Mouse (Mus musculus): ENCODE results near the gene Gpc1. TPM values are rescaled to one million over a fixed set of nuclear protein-coding genes. Genes with fewer than 3 reads are reported as not detected.

Gpc1 gene
- polyA plus RNA-seq, 1 experiment from 2014 or later: 38.7 TPM

DNA sequence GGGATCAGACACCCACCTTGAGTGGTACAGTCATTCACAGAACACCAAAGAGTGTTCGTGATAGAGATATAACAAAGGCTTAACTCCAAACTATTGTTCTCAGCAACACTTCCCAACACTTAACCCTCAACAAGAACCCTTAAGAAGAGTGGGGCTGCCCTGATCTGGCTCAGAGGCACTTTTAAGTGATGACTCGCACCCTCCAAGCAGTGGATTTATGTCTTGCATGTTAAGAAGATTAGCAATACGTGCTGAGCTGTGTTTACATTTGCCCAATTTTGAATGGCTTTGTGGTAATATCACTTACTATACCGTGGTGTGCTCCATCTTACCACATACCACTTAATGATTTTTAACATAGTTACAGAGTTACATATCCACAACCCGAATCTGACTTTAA lies 26.3 kb upstream of the Gpc1 start:
- Histone ChIP-seq H3K9me3 (replicated peaks; ENCODE audit: low read length) (no peaks in the 10 kb centered on the region; the same call in 1 of the 2 replicates), H3K4me3 (replicated peaks; ENCODE audit: low read depth, low read length) (no peak overlapping the region), H3K27me3 (ENCODE audit: insufficient read depth, low read length) (no peaks in the 10 kb centered on the region), H3K36me3 (ENCODE audit: insufficient read depth, low read length) (no peaks in the 10 kb centered on the region), H3K4me2 (ENCODE audit: low read length) (no peak overlapping the region), H3K9ac (ENCODE audit: low read depth, low read length) (no peak overlapping the region), H3K27ac (no peak overlapping the region), H3K4me1 (replicated peaks; ENCODE audit: insufficient read depth, low read length) (no peaks in the 10 kb centered on the region)
- no peak for TF ChIP-seq CTCF (IDR thresholded peaks at IDR 0.05; ENCODE audit: low read depth)
- WGBS: 70% methylated on average over 5 of the region's 5 CpGs
- DNase-seq (ENCODE audit: low spot score): no peak
- ATAC-seq (replicated peaks; ENCODE audit: low FRiP score, low read depth): no peak

DNA sequence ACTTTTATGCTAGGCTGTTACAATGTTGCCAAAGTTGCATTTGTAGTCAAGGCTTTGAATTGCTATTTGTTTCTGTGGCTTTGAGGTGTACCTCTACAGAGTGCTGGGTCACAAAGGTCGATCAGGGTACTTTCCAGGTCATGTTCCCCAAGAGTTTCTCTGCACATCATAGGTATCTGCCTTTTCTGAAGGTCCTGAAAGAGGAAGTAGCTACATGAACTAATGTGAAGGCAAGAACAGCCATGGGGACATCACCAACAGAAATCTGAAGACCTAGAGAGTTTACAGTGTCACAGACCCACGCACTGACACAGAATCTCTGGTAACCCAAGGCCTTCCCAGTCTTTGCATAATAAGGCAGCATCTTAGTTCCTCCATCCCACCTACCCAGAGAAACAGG lies 25.6 kb upstream of the Gpc1 start:
- H3K9me3 ChIP-seq (replicated peaks; ENCODE audit: low read length): no peaks in the 10 kb centered on the region; the same call in 1 of the 2 replicates
- H3K27me3 ChIP-seq (ENCODE audit: insufficient read depth, low read length): no peaks in the 10 kb centered on the region
- ATAC-seq (replicated peaks; ENCODE audit: low FRiP score, low read depth) (no peak), DNase-seq (ENCODE audit: low spot score) (no peak)
- H3K4me1 ChIP-seq (replicated peaks; ENCODE audit: insufficient read depth, low read length): no peaks in the 10 kb centered on the region
- 61% methylated on average over 2 of the region's 2 CpGs for WGBS
- no peak for TF ChIP-seq CTCF (IDR thresholded peaks at IDR 0.05; ENCODE audit: low read depth)
- H3K4me2 ChIP-seq (ENCODE audit: low read length): no peak overlapping the region
- H3K9ac ChIP-seq (ENCODE audit: low read depth, low read length): no peak overlapping the region
- no peak overlapping the region for H3K27ac ChIP-seq
- H3K36me3 ChIP-seq (ENCODE audit: insufficient read depth, low read length): no peaks in the 10 kb centered on the region
- no peak overlapping the region for H3K4me3 ChIP-seq (replicated peaks; ENCODE audit: low read depth, low read length)

DNA sequence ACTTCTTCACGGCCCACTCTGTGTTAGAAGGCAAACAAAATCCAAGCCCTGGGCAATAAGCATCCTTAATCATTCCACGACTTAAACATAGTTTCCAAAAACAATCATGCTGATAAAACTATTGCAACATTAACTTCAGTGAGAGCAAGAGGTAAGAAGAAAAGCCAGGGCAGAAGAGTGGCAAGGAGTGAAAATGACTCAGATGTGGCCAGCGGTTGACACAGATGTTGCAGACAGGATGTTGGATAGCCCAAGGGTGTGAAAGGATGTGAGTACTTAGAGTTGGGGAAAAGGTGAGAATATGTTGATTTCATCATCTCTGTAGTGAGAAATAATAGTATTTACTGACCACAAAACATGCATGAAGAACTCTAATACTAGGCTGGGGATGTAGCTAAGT lies 24.7 kb upstream of the Gpc1 start:
- Histone ChIP-seq H3K4me1 (replicated peaks; ENCODE audit: insufficient read depth, low read length) (no peaks in the 10 kb centered on the region), H3K27ac (no peak overlapping the region), H3K36me3 (ENCODE audit: insufficient read depth, low read length) (no peaks in the 10 kb centered on the region), H3K4me2 (ENCODE audit: low read length) (no peak overlapping the region), H3K9ac (ENCODE audit: low read depth, low read length) (no peak overlapping the region), H3K4me3 (replicated peaks; ENCODE audit: low read depth, low read length) (no peak overlapping the region), H3K9me3 (replicated peaks; ENCODE audit: low read length) (no peaks in the 10 kb centered on the region; the same call in 1 of the 2 replicates), H3K27me3 (ENCODE audit: insufficient read depth, low read length) (no peaks in the 10 kb centered on the region)
- no peak for ATAC-seq (replicated peaks; ENCODE audit: low FRiP score, low read depth)
- no peak for DNase-seq (ENCODE audit: low spot score)
- TF ChIP-seq CTCF (IDR thresholded peaks at IDR 0.05; ENCODE audit: low read depth): no peak
- WGBS: 82% methylated on average over 3 of the region's 3 CpGs

DNA sequence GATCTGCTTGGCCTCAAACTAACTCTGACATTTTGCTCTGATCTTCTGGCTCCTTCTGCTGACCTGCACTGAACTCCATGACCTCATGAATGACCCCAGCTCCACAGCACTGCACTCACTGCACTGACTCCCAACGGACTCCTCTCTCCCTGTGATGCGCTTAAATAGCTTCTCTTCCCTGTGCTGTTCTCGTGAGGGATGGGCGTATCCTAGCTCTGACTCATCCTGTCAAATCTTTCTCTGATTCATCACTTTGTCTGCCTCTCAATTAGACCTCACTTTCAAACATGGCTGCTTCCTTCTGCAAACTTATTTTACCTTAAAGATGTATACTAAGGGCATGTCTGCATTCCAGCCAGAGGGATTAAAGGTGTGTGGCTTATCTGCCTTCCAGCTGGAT lies 21.8 kb upstream of the Gpc1 start:
- ATAC-seq (replicated peaks; ENCODE audit: low FRiP score, low read depth) (no peak), DNase-seq (ENCODE audit: low spot score) (no peak)
- WGBS: 80% methylated on average over 4 of the region's 4 CpGs
- H3K9me3 ChIP-seq (replicated peaks; ENCODE audit: low read length): no peaks in the 10 kb centered on the region; the same call in 1 of the 2 replicates
- no peaks in the 10 kb centered on the region for H3K36me3 ChIP-seq (ENCODE audit: insufficient read depth, low read length)
- no peak overlapping the region for H3K4me3 ChIP-seq (replicated peaks; ENCODE audit: low read depth, low read length)
- H3K4me1 ChIP-seq (replicated peaks; ENCODE audit: insufficient read depth, low read length): no peaks in the 10 kb centered on the region
- H3K27me3 ChIP-seq (ENCODE audit: insufficient read depth, low read length): no peaks in the 10 kb centered on the region
- no peak overlapping the region for H3K27ac ChIP-seq
- H3K4me2 ChIP-seq (ENCODE audit: low read length): no peak overlapping the region
- no peak for TF ChIP-seq CTCF (IDR thresholded peaks at IDR 0.05; ENCODE audit: low read depth)
- H3K9ac ChIP-seq (ENCODE audit: low read depth, low read length): no peak overlapping the region

DNA sequence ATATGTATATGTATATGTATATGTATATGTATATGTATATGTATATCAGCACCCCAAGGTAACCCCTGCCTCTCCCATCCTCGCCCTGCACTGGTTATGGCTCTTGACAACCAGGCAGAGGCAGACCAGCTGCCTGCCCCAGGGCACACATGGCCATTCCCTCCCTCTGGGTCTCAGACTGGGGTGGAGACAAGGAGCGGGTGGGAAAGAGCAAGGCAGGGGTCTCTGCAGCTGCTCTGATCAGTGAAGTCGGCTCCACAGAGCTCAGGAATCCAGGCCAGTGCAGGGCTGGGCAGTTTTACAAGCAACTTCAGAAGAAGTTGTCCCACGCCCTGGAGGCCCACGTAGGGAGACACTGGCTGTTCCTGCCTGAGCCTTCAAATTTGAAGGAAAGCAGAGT lies 17.1 kb upstream of the Gpc1 start:
- H3K36me3 ChIP-seq (ENCODE audit: insufficient read depth, low read length): no peaks in the 10 kb centered on the region
- no peak for TF ChIP-seq CTCF (IDR thresholded peaks at IDR 0.05; ENCODE audit: low read depth)
- DNase-seq (ENCODE audit: low spot score) (peak; percentile 4), ATAC-seq (replicated peaks; ENCODE audit: low FRiP score, low read depth) (no peak)
- no peak overlapping the region for H3K4me2 ChIP-seq (ENCODE audit: low read length)
- no peaks in the 10 kb centered on the region; the same call in 1 of the 2 replicates for H3K9me3 ChIP-seq (replicated peaks; ENCODE audit: low read length)
- H3K27me3 ChIP-seq (ENCODE audit: insufficient read depth, low read length): no peaks in the 10 kb centered on the region
- no peak overlapping the region for H3K27ac ChIP-seq
- 43% methylated on average over 5 of the region's 5 CpGs for WGBS
- no peaks in the 10 kb centered on the region for H3K4me1 ChIP-seq (replicated peaks; ENCODE audit: insufficient read depth, low read length)
- H3K9ac ChIP-seq (ENCODE audit: low read depth, low read length): no peak overlapping the region
- H3K4me3 ChIP-seq (replicated peaks; ENCODE audit: low read depth, low read length): no peak overlapping the region

DNA sequence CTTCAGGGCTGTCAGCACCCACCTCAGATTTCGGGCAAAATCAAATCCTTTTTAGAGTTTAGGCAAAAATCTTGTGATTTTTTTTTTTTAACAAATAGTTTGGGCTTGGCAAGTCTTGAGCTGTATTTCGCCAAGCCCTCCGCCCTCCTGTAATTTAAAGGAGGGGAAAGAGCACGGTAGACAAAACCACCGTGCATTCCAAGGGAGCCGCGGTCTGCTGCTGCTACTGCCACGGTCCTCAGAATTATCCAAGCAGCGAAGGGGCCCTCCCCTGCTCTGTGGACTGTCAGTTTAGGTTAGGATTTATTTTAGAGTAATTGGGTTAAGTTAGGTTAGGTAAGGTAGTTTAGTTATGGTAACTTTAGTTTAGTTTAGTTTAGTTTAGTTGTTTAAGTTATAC lies 16.3 kb upstream of the Gpc1 start:
- H3K27ac ChIP-seq: no peak overlapping the region
- no peaks in the 10 kb centered on the region for H3K27me3 ChIP-seq (ENCODE audit: insufficient read depth, low read length)
- DNase-seq (ENCODE audit: low spot score): peak; percentile 7
- no peaks in the 10 kb centered on the region for H3K9me3 ChIP-seq (replicated peaks; ENCODE audit: low read length)
- no peaks in the 10 kb centered on the region for H3K4me1 ChIP-seq (replicated peaks; ENCODE audit: insufficient read depth, low read length)
- ATAC-seq (replicated peaks; ENCODE audit: low FRiP score, low read depth): no peak
- H3K4me2 ChIP-seq (ENCODE audit: low read length): no peak overlapping the region
- TF ChIP-seq CTCF (IDR thresholded peaks at IDR 0.05; ENCODE audit: low read depth): no peak
- H3K9ac ChIP-seq (ENCODE audit: low read depth, low read length): 0 out of 2 replicates have a peak overlapping the region, but pooled peaks have one; percentile 18
- no peak overlapping the region for H3K4me3 ChIP-seq (replicated peaks; ENCODE audit: low read depth, low read length)
- WGBS: 31% methylated on average over 9 of the region's 9 CpGs
- H3K36me3 ChIP-seq (ENCODE audit: insufficient read depth, low read length): no peaks in the 10 kb centered on the region

DNA sequence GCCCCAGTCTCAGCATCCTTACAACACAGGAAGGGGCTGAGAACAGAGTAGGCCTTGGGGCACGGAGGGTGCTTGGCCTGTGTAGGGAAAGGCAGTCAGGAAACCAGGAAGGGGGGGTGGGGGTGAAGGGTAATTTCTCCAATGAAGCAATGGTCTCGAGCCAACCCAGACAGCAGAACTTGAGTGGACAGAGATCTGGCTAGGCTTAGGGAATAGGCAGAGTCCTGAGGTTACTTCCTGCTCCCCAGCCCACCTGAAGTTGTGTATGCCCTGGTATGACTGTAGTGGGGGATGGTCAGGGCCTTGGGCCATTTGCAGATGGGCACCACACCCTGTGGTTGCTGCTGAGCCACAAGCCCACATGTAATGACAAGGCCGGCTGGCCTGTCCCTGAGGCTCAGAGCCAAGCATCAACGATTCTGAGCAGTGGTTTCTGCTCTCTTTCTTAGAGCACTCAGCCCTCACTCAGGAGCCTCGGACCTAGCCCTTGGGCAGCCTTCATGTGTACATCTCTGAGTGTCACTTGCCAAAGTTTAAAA lies 15.6 kb upstream of the Gpc1 start:
- H3K27ac ChIP-seq: no peak overlapping the region
- ATAC-seq (replicated peaks; ENCODE audit: low FRiP score, low read depth): no peak
- H3K36me3 ChIP-seq (ENCODE audit: insufficient read depth, low read length): no peaks in the 10 kb centered on the region
- DNase-seq (ENCODE audit: low spot score): no peak
- H3K27me3 ChIP-seq (ENCODE audit: insufficient read depth, low read length): no peaks in the 10 kb centered on the region
- no peaks in the 10 kb centered on the region for H3K9me3 ChIP-seq (replicated peaks; ENCODE audit: low read length)
- H3K4me3 ChIP-seq (replicated peaks; ENCODE audit: low read depth, low read length): no peak overlapping the region
- no peak for TF ChIP-seq CTCF (IDR thresholded peaks at IDR 0.05; ENCODE audit: low read depth)
- no peak overlapping the region for H3K4me2 ChIP-seq (ENCODE audit: low read length)
- H3K9ac ChIP-seq (ENCODE audit: low read depth, low read length): no peak overlapping the region
- 68% methylated on average over 5 of the region's 5 CpGs for WGBS
- no peaks in the 10 kb centered on the region for H3K4me1 ChIP-seq (replicated peaks; ENCODE audit: insufficient read depth, low read length)

Data from kidney, postnatal 0 days (tissue).